Mouse (Mus musculus) neural tube, embryonic 15.5 days (tissue): Measurements from ENCODE around the gene Gm10181. TPM values are rescaled to one million over a fixed set of nuclear protein-coding genes. Genes with fewer than 3 reads are reported as not detected.
"Not testable (repeated sequence)": the region's sequence is repeated elsewhere in the genome, so short reads cannot be mapped to it uniquely, and the experiment has no call there.

Experiments used
- ATAC-seq: fragments of 200-750 bp; cut with Nextera tagmentation; 2 replicates; pipeline ENCODE4 v1.8.0; 2017; ENCODE audit warnings: mild to moderate bottlenecking, moderate TSS enrichment, moderate library complexity; ENCODE audit not compliant: low FRiP score
- H3K27ac ChIP-seq: fragments of 300-500 bp; sonication (generic); replicated peaks from 2 replicates; pipeline ENCODE4 v1.5.1; 2015; ENCODE audit warnings: mild to moderate bottlenecking, inconsistent platforms
- H3K27me3 ChIP-seq: fragments of 300-500 bp; sonication (generic); replicated peaks from 2 replicates; pipeline ENCODE4 v1.6.1; 2015; ENCODE audit warnings: inconsistent platforms
- H3K36me3 ChIP-seq: fragments of 300-500 bp; sonication (generic); 2 replicates; pipeline ENCODE4 v1.6.1; 2015; ENCODE audit warnings: inconsistent platforms
- H3K4me1 ChIP-seq: fragments of 300-500 bp; sonication (generic); 2 replicates; pipeline ENCODE4 v1.6.1; 2015; ENCODE audit warnings: inconsistent platforms
- H3K4me2 ChIP-seq: fragments of 300-500 bp; sonication (generic); 2 replicates; pipeline ENCODE4 v1.6.1; 2015; ENCODE audit warnings: inconsistent platforms, mild to moderate bottlenecking, moderate library complexity
- H3K4me3 ChIP-seq: fragments of 300-500 bp; sonication (generic); replicated peaks from 2 replicates; pipeline ENCODE4 v1.5.1; 2015; ENCODE audit warnings: mild to moderate bottlenecking, inconsistent platforms
- H3K9ac ChIP-seq: fragments of 300-500 bp; sonication (generic); replicated peaks from 2 replicates; pipeline ENCODE4 v1.6.1; 2015; ENCODE audit warnings: mild to moderate bottlenecking, inconsistent platforms
- H3K9me3 ChIP-seq: fragments of 300-500 bp; sonication (generic); replicated peaks from 2 replicates; pipeline ENCODE4 v1.6.1; 2016; ENCODE audit warnings: inconsistent platforms
- WGBS: fragments of 180-500 bp; shearing (Covaris S2); methylation state at CpG from one replicate; pipeline ENCODE4 v1.1.7; 2015; ENCODE audit warnings: mixed read lengths; 5-methylcytosine and 5-hydroxymethylcytosine counted together
- polyA plus RNA-seq: library from polyadenylated mRNA; unstranded; fragments of >200 nt; fragmentation: Nextera tagmentation; extraction: Ambion mirVana; gene quantifications from 2 replicates; pipeline ENCODE4 v1.2.1, GENCODE M21; 2015

The Gm10181 gene
- polyA plus RNA-seq, 1 experiment from 2014 or later = not detected

GRCm38 (mm10) chr9:25090853-25091252 is 1.6 kb downstream of the Gm10181 start:
- 64% methylated on average over 1 of the region's 1 CpGs for WGBS
- Histone ChIP-seq H3K27me3 (no peaks in the 10 kb centered on the region), H3K4me2 (no peak overlapping the region), H3K9me3 (no peaks in the 10 kb centered on the region), H3K9ac (no peak overlapping the region), H3K4me1 (no peaks in the 10 kb centered on the region), H3K27ac (no peak overlapping the region), H3K36me3 (no peaks in the 10 kb centered on the region), H3K4me3 (no peak overlapping the region)
- ATAC-seq = no peak

- no peak for ATAC-seq
- Histone ChIP-seq H3K9me3 (peaks cover 3% of the 10 kb centered on the region; the same call in 1 of the 2 replicates), H3K4me3 (no peak overlapping the region), H3K27me3 (no peaks in the 10 kb centered on the region), H3K27ac (no peak overlapping the region), H3K36me3 (peaks cover 30% of the 10 kb centered on the region), H3K4me1 (no peaks in the 10 kb centered on the region), H3K4me2 (no peak overlapping the region), H3K9ac (no peak overlapping the region)
- WGBS = 100% methylated on average over 1 of the region's 1 CpGs
These were observed 13.7 kb downstream of the Gm10181 start for GRCm38 (mm10) chr9:25102881-25103280.

GRCm38 (mm10) chr9:25104638-25105037 is 15.4 kb downstream of the Gm10181 start:
- Histone ChIP-seq H3K36me3 (peaks cover 40% of the 10 kb centered on the region), H3K4me2 (no peak overlapping the region), H3K4me3 (no peak overlapping the region), H3K9me3 (peaks cover 3% of the 10 kb centered on the region; the same call in 1 of the 2 replicates), H3K9ac (no peak overlapping the region), H3K4me1 (no peaks in the 10 kb centered on the region), H3K27ac (no peak overlapping the region), H3K27me3 (no peaks in the 10 kb centered on the region)
- ATAC-seq = no peak

- 90% methylated on average over 1 of the region's 1 CpGs for WGBS
- not testable (repeated sequence) for H3K9me3 ChIP-seq, H3K27me3 ChIP-seq, H3K4me3 ChIP-seq, H3K9ac ChIP-seq, H3K4me1 ChIP-seq, H3K27ac ChIP-seq, H3K4me2 ChIP-seq, ATAC-seq
- peaks cover 30% of the 10 kb centered on the region for H3K36me3 ChIP-seq
These were observed 34.4 kb downstream of the Gm10181 start for GRCm38 (mm10) chr9:25123590-25123989.

- no peaks in the 10 kb centered on the region for H3K9me3 ChIP-seq
- no peaks in the 10 kb centered on the region for H3K4me1 ChIP-seq
- no peaks in the 10 kb centered on the region for H3K27me3 ChIP-seq
- 98% methylated on average over 2 of the region's 2 CpGs for WGBS
- no peak overlapping the region for H3K27ac ChIP-seq
- H3K36me3 ChIP-seq = peaks cover 28% of the 10 kb centered on the region
- ATAC-seq = no peak
- H3K4me2 ChIP-seq = no peak overlapping the region
- H3K9ac ChIP-seq = no peak overlapping the region
- H3K4me3 ChIP-seq = no peak overlapping the region
These were observed 34.8 kb downstream of the Gm10181 start for GRCm38 (mm10) chr9:25124048-25124447.

- no peaks in the 10 kb centered on the region for H3K4me1 ChIP-seq
- no peak overlapping the region for H3K27ac ChIP-seq
- peaks cover 8% of the 10 kb centered on the region for H3K36me3 ChIP-seq
- ATAC-seq = no peak
- no peak overlapping the region for H3K4me2 ChIP-seq
- no peak overlapping the region for H3K4me3 ChIP-seq
- H3K9ac ChIP-seq = no peak overlapping the region
- H3K27me3 ChIP-seq = no peaks in the 10 kb centered on the region
- H3K9me3 ChIP-seq = no peaks in the 10 kb centered on the region
These were observed 43.0 kb downstream of the Gm10181 start for GRCm38 (mm10) chr9:25132253-25132652.

GRCm38 (mm10) chr9:25132920-25133319 is 43.7 kb downstream of the Gm10181 start:
- H3K27ac ChIP-seq = no peak overlapping the region

GRCm38 (mm10) chr9:25138900-25139299 is 49.7 kb downstream of the Gm10181 start:
- Histone ChIP-seq H3K4me1 (no peaks in the 10 kb centered on the region), H3K27me3 (no peaks in the 10 kb centered on the region), H3K9ac (no peak overlapping the region), H3K4me2 (no peak overlapping the region), H3K27ac (no peak overlapping the region), H3K9me3 (no peaks in the 10 kb centered on the region), H3K36me3 (no peaks in the 10 kb centered on the region), H3K4me3 (no peak overlapping the region)
- no peak for ATAC-seq
- 91% methylated on average over 1 of the region's 1 CpGs for WGBS

More at GRCm38 (mm10) chr9:25132920-25133319, 43.7 kb downstream of the Gm10181 start:
- no peaks in the 10 kb centered on the region for H3K9me3 ChIP-seq
- H3K4me1 ChIP-seq = no peaks in the 10 kb centered on the region
- no peaks in the 10 kb centered on the region for H3K27me3 ChIP-seq
- no peak overlapping the region for H3K4me3 ChIP-seq
- peaks cover 8% of the 10 kb centered on the region for H3K36me3 ChIP-seq
- H3K4me2 ChIP-seq = no peak overlapping the region
- 63% methylated on average over 4 of the region's 4 CpGs for WGBS
- no peak for ATAC-seq
- no peak overlapping the region for H3K9ac ChIP-seq

Other genes with a start within 250 kb of the Gm10181 start
- 31.6 and 33.9 TPM in 2 replicates for gene Herpud2, start 62.4 kb downstream of the Gm10181 start, polyA plus RNA-seq
- 260 and 265 TPM in 2 replicates for gene Sept7, start 163.0 kb downstream of the Gm10181 start, polyA plus RNA-seq